Mouse (Mus musculus): ENCODE results near the gene Ttc23.

The Ttc23 gene

GRCm38 (mm10) chr7:67645681-67646014 is 1.6 kb upstream of the Ttc23 start:
- no peak for DNase-seq

GRCm38 (mm10) chr7:67646131-67646530 is 1.1 kb upstream of the Ttc23 start:
- DNase-seq: no peak

DNA sequence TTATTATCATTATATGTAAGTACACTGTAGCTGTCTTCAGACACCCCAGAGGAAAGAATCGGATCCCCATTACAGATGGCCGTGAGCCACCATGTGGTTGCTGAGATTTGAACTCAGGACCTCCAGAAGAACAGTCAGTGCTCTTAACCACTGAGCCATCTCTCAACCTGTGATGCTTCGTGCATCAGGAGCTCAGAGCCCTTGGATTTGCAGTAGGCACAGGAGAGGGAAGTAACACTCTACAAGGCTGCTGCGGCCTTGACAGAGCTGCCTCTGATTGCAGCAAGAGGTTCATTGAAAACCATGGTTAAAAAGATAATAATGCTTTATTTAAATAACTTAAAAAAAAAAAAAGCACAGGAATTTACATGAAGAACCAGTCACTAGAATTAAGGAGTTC is 1.2 kb downstream of the Ttc23 start:
- no peak for DNase-seq

- no peak for DNase-seq
Measured at GRCm38 (mm10) chr7:67652211-67652610, 5.0 kb downstream of the Ttc23 start.

- no peak for DNase-seq
Measured at GRCm38 (mm10) chr7:67654668-67655067, 7.5 kb downstream of the Ttc23 start.

- DNase-seq: no peak
Measured at GRCm38 (mm10) chr7:67655186-67655585, 8.0 kb downstream of the Ttc23 start.

DNA sequence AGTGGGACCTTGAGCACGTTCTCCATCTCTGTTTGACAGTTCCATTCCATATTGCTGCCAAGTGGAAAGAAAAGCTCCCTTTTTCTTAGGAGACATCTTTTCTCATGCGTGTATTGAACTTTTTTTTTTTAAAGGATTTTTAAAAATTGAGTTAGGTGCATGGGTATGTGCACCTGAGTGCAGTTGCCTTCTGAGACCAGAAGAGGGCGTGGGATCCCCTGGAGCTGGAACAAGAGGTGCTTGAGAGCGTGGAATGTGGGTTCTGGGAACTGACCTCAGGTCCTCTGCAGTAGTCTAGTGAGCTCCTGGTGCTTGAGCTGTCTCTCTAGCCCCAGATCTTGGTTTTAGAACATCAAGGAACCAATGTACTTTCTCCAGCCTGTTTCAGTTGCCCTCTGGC is 10.9 kb downstream of the Ttc23 start:
- DNase-seq: no peak

DNA sequence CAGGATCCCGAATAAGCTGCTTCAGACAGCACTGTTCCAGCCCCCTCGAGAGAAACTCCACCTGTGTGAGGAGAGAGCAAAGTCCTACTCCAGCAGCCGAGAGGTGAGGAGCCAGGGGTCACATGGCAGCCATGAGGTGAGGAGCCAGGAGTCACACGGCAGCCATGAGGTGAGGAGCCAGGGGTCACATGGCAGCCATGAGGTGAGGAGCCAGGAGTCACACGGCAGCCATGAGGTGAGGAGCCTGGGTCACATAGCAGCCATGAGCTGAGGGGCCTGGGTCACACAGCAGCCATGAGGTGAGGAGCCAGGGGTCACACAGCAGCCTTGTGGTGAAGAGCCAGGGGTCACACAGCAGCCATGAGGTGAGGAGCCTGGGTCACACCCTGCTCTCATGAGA is 15.2 kb downstream of the Ttc23 start:
- no peak for DNase-seq

DNA sequence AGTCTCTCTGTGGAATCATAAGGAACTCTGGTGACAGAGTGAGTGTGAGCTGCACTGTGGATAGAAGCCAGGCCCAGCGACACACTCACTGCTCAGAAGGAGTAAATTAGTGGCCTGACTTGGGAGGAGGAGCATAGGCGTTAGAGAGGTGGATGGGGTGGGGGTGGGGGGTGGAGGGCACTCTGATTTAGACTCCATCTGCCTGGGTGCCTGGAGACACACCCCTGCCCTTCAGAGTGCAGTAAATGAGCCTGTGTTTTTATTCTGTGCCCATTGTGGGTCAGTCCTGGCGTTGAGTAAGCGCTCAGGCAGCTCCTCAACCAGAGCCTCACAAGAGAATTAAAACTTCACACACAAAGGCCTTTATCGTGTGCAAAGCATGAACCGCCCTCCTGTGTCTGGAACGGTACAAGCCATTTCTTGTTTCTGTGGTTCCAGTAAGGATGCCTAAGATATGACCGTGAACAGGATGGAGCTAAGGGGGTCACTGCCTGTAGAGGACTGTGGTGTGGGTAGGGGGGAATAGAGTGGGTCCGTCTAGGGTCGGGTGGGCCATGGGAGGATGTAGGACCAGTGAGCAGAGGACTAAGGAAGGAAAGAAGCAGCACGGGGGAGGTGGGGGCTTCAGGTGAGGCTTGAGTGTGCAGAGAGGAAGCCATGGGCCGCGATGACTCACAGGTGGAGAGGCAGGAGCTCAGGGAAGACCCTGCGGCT is 16.9 kb downstream of the Ttc23 start:
- DNase-seq: no peak

GRCm38 (mm10) chr7:67670965-67671364 is 23.8 kb downstream of the Ttc23 start:
- no peak for DNase-seq

GRCm38 (mm10) chr7:67672650-67673049 is 25.4 kb downstream of the Ttc23 start:
- peak; percentile 96 for DNase-seq

DNA sequence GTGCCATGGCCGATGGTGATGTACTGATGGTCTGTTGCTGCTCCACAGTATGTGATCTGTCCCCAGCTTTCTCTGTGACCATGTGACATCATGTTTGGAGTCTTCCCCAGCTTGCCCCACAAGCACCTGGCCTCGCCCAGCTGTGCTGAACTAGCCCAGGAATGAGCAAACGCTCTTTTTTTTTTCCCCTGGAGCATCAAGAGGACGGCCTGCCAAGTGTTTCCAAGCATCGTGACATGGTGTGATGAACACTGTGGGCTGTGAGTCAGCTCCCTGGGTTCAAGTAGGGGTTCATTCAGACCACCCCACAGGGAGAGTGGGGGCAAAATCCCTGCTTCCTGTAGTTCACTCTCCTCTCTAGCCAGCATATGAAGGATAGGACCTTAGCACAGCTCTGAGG is 26.4 kb downstream of the Ttc23 start:
- DNase-seq: no peak

DNA sequence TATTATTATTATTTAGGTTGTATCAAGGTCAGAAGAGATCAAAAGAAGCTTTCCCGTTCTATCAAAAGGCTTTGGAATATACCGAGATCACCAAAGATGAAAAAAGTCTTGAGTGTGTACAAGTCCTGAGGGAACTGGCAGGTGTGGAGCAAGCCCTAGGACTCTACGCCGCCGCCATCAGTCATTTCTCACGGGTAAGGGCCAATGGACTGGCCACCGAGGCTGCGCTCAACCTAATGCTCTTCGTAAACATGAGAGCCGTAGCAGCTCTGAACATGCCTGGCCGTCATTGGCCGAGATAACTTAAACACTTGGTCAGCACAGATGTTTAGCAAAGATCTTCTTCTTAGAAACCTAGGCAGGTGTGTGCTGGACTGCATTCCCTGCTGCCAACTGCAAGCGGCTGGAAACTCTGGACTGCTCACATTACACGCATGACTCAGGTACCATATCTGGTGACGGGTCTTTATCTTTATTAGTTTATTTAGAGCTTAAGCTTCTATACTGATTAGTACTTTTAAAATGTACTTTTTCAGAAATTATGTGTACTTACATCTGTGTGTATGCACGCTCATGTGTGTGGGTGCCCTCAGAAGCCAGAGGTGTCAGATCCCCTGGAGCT is 31.8 kb downstream of the Ttc23 start:
- DNase-seq: no peak

GRCm38 (mm10) chr7:67681078-67681477 is 33.9 kb downstream of the Ttc23 start:
- DNase-seq: no peak

DNA sequence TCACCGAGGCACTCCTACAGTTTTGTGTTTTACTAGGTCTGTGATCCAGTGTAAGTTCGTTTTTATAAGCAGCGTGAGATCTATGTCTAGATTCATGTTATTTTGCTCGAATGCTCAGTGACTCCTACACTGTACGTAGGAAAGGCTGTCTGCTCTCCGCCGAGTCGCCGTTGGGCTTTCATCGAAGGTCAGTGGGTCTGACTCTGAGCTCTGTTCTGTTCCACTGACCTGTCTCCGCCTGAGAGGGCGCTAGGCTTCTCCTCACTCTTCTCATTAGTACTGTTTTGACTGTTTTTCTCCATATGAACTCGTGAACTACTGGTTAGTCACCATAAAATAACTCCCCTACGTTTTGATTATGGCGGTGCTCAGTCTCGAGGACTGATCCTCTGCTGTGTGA is 35.8 kb downstream of the Ttc23 start:
- no peak for DNase-seq

- DNase-seq: no peak
Measured at GRCm38 (mm10) chr7:67686545-67686944, 39.3 kb downstream of the Ttc23 start.

DNA sequence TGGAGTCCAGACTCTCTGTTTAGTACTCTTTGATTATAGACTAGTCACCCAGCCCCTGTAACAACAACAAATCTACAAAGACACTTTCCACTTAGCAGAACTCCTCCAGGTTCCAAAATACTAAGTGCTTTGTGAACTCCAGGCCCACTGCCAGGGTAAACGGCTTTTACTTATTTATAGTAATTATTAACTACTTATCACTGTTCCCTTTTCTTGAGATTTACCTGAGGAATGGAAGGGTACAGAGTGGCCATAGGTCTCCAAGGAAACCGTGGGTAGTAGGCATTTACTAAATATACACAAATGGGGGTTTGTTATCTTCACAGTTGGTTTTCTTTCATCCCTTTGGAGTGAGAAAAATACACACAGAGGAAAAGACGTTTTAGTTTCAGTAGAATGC is 41.1 kb downstream of the Ttc23 start:
- peak; percentile 52 for DNase-seq

DNA sequence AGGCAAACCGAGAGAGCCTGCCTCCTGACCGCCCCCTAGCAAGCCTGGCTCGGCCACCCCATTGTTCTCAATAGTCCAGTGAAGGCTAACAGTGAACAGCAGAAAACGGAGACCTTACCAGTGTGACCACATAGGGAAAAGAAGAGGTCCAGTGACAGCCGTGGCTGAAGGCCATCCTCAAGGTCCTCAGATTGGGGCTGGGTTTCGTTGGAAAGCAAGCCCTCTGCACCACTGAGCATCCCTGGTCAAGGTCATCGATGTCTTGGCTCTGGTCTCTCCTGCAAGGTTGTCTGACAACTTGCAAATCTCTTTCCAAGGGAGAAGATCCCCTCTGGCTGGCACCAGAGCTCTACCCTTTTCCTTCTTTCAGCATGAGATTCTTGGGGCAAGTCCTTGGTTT is 42.6 kb downstream of the Ttc23 start:
- DNase-seq: no peak

GRCm38 (mm10) chr7:67691036-67691435 is 43.8 kb downstream of the Ttc23 start:
- peak; percentile 13 for DNase-seq

DNA sequence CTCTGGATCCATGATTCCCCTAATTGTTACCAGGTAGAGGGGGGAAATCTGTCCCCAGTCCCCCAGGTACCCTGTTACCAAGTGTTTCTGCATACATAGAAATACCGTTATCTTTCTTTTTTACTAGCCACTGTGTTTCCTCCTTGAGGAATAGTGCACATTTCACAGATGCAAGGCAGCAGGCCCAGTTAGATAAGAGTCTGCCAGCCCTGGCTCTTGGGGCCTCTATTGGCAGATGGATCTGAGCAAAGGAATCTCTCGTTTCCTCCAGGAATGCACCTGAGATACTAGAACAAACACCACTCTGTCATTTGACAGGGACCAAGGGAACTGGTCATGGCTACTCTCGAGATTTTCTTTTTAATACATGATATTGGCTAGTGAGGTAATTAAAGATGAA is 44.9 kb downstream of the Ttc23 start:
- DNase-seq: peak; percentile 32

DNA sequence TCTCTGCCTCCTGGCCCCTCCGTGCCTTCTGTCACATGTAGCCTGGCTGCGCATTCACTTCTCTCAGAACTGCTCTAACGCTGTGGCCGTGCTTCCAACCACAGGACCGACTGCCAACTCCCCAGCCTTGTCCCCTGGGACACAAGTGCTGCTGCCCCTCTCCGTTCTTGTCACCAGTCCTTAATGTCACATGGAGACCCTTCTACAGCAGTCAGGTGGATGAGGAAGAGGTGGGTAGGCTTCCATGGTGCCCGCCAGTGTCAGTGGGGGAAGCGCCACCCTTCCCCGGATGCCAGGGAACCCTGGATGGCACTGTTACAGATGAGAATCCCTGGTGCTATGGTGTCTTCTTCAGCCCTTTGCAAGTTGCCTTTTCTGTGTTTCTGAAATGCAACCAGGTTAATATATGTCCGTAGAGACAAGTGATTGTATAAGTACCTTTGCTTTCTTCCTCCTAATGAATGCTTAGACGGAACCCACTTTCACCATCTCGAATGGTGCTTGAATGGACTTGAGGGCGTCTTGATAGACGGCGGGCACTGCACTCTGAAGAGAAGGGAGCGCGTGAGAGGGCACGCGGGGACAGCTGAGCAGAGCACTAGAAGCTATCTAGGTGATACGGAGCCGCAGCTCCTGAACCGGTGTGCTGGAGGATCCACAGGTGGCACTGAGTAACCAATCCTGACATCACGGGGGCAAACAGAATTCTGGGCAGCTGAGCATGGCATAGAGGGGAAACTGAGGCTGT is 45.8 kb downstream of the Ttc23 start:
- peak; percentile 30 for DNase-seq

DNA sequence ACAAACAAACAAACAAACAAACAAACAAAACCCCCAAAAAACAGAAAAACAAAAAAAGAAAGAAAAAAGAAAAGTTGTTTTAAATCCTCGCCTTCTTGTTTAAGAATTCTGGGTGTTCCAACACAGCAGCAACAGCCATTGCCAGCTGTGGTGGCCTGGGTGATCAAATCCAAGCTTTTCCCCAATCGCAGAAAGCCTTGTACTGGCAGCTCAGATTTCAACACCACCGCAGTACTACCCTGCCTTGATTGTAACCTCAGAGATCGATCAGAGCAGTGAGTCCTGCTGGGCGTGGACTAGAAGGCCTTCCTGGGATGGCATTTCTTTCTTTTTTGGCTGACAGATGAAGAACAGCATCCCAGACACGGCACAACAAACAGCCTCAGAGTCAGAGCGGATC is 48.7 kb downstream of the Ttc23 start:
- no peak for DNase-seq

- DNase-seq: peak; percentile 72
Measured at GRCm38 (mm10) chr7:67697892-67698630, 50.9 kb downstream of the Ttc23 start.

DNA sequence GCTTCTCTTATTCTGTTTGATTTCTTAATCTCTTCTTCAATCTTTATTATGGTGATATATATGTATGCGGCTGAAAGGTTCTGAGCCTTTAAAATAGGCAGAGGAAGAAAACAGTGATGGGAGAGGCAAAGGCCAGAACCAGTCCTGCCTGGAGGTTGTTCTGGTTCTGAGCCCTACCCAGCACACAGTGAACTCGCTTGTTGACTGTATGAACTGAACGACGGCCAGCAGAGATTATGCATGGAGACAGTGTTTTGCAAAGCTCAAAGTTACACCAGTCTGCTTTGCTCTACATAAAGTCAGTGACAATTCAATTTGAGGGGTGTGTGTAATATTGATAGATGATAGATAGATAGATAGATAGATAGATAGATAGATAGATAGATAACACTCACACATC is 52.1 kb downstream of the Ttc23 start:
- DNase-seq: no peak
